Mouse (Mus musculus): ENCODE data around the gene Adcy1. TPM values are rescaled to one million over a fixed set of nuclear protein-coding genes. Genes with fewer than 3 reads are reported as not detected.

Gene Adcy1
- polyA plus RNA-seq, 1 experiment from 2014 or later = 11.1 TPM

DNA sequence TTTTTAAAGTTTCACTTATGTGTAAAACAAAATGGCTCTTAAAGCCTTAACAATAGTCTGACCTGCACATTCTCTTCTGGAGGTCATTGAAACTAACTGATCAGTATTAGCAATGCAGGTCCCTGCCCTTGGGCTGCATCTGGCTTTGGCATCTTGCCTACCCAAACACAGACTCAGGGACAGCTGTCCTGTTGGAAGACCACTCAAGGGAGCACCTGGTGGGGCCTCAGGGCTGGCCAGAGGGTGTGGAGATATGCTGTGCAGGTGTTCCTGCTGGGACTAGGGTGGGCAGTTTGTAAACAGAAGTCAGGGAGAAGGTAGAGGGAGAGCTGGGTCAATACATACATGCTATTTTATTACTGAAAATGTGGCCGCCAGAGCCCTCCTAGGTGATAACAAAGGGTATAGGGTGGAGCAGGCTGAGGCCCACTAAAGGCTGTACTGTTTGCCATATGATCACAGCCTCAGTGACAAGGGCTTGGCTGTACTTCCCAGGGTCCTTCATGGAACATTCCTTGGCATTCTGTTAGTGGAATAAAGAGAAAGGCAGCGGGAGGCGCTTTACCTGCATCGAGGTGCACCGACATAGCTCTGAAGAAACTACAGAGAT lies 73.1 kb downstream of the Adcy1 start:
- H3K4me1 ChIP-seq (replicated peaks; ENCODE audit: control insufficient read depth, insufficient read depth, low read length) = no peaks in the 10 kb centered on the region
- H3K4me2 ChIP-seq (ENCODE audit: low read length) = no peak overlapping the region
- H3K9me3 ChIP-seq (ENCODE audit: control insufficient read depth, low read length) = no peaks in the 10 kb centered on the region
- 92% methylated on average over 5 of the region's 5 CpGs for WGBS
- no peaks in the 10 kb centered on the region for H3K36me3 ChIP-seq (ENCODE audit: control insufficient read depth, insufficient read depth)
- no peak overlapping the region for H3K4me3 ChIP-seq (replicated peaks; ENCODE audit: low read length)
- H3K9ac ChIP-seq (replicated peaks; ENCODE audit: low read depth, low read length) = no peak overlapping the region
- no peaks in the 10 kb centered on the region for H3K27me3 ChIP-seq (replicated peaks; ENCODE audit: control insufficient read depth, insufficient read depth, low read length)
- no peak for ATAC-seq
- H3K27ac ChIP-seq (ENCODE audit: low read length) = no peak overlapping the region

DNA sequence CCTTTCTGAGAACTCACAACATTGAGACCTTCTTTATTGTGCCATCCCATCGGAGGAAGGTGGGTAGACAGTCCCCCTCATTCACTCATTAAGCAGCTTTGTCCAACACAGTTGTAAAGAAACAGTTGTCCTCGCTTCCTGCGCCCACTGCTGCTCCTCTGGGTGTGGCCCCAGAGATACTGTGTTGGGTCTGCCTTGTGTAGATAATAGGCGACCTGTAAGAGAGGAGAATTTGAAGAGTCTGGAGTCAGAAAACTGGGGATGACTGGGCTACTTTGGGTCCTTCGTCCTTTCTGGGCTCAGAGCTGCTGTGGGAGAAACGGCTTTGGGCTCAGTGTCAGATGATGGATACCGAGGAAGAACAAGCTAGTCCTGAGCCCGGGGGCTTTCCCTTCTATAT lies 75.1 kb downstream of the Adcy1 start:
- Histone ChIP-seq H3K4me2 (ENCODE audit: low read length) (no peak overlapping the region), H3K27me3 (replicated peaks; ENCODE audit: control insufficient read depth, insufficient read depth, low read length) (no peaks in the 10 kb centered on the region), H3K9ac (replicated peaks; ENCODE audit: low read depth, low read length) (no peak overlapping the region), H3K4me3 (replicated peaks; ENCODE audit: low read length) (no peak overlapping the region), H3K36me3 (ENCODE audit: control insufficient read depth, insufficient read depth) (no peaks in the 10 kb centered on the region), H3K27ac (ENCODE audit: low read length) (no peak overlapping the region), H3K9me3 (ENCODE audit: control insufficient read depth, low read length) (no peaks in the 10 kb centered on the region), H3K4me1 (replicated peaks; ENCODE audit: control insufficient read depth, insufficient read depth, low read length) (no peaks in the 10 kb centered on the region)
- WGBS = 92% methylated on average over 8 of the region's 8 CpGs
- ATAC-seq = no peak

DNA sequence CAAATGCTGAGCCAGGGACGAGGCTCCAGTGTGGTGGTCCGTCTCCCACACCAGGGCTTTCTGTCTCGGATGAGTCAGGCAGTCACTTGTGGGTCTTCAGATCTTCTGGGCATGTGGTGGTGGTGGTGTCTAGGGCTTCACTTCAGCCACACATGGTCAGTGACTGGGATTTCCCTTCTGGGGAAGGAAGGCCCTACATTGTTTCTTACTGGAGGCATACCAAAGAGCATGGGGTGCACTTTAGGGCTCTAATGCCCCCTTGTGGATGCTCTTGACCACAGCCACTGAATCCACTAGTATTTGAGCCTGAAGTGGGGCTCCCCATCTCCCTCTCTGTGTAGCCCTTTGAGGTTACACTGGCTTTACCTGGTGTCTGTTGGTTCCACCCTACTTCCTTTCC lies 77.2 kb downstream of the Adcy1 start:
- no peaks in the 10 kb centered on the region for H3K36me3 ChIP-seq (ENCODE audit: control insufficient read depth, insufficient read depth)
- no peak overlapping the region for H3K4me2 ChIP-seq (ENCODE audit: low read length)
- 0 out of 2 replicates have a peak, but pooled peaks have one; percentile 38 for ATAC-seq
- no peaks in the 10 kb centered on the region for H3K27me3 ChIP-seq (replicated peaks; ENCODE audit: control insufficient read depth, insufficient read depth, low read length)
- H3K9me3 ChIP-seq (ENCODE audit: control insufficient read depth, low read length) = no peaks in the 10 kb centered on the region
- 94% methylated on average over 3 of the region's 3 CpGs for WGBS
- H3K9ac ChIP-seq (replicated peaks; ENCODE audit: low read depth, low read length) = no peak overlapping the region
- no peak overlapping the region for H3K4me3 ChIP-seq (replicated peaks; ENCODE audit: low read length)
- no peaks in the 10 kb centered on the region for H3K4me1 ChIP-seq (replicated peaks; ENCODE audit: control insufficient read depth, insufficient read depth, low read length)
- H3K27ac ChIP-seq (ENCODE audit: low read length) = no peak overlapping the region

DNA sequence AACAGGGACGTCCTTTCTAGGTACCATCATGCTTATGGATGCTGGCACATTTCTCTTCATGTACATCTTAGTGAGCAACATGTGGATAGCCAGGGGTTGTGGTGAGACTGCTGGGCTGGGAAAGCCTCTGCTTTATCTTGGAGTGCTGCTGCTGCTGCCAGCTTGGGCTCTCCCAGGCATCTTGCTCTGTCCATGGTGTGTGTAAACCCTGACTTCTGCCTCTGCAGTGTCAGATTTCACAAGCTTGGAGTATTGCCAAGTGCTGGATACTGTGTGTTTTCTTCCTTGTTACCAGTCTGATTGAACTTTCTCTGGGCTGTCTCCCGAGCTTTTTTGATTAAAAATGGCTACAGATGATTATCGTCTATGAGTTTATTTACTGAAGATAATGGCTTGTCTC lies 79.4 kb downstream of the Adcy1 start:
- no peak overlapping the region for H3K4me2 ChIP-seq (ENCODE audit: low read length)
- H3K27ac ChIP-seq (ENCODE audit: low read length) = no peak overlapping the region
- H3K4me1 ChIP-seq (replicated peaks; ENCODE audit: control insufficient read depth, insufficient read depth, low read length) = no peaks in the 10 kb centered on the region
- no peak for ATAC-seq
- H3K9me3 ChIP-seq (ENCODE audit: control insufficient read depth, low read length) = no peaks in the 10 kb centered on the region
- WGBS = 51% methylated on average over 3 of the region's 3 CpGs
- no peak overlapping the region for H3K4me3 ChIP-seq (replicated peaks; ENCODE audit: low read length)
- no peaks in the 10 kb centered on the region for H3K36me3 ChIP-seq (ENCODE audit: control insufficient read depth, insufficient read depth)
- no peak overlapping the region for H3K9ac ChIP-seq (replicated peaks; ENCODE audit: low read depth, low read length)
- no peaks in the 10 kb centered on the region for H3K27me3 ChIP-seq (replicated peaks; ENCODE audit: control insufficient read depth, insufficient read depth, low read length)

DNA sequence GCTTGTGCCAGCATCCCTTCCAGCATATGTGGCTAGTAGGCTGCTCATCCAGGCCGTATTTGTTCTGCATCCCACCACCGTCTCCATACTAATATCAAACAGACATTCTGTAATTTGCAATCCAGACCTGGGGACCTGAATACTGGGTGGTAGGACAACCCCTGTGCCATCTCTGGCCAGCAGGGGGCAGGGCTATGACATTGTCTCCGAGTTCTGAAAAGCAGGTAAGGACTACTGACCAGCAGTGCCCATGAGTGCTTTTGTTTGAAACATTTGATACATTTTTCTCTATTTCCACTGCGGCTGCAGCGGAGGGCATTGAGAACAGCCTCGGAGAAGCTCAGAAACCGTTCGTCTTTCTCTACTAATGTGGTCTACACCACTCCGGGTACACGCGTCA lies 81.1 kb downstream of the Adcy1 start:
- H3K9me3 ChIP-seq (ENCODE audit: control insufficient read depth, low read length) = no peaks in the 10 kb centered on the region
- no peaks in the 10 kb centered on the region for H3K4me1 ChIP-seq (replicated peaks; ENCODE audit: control insufficient read depth, insufficient read depth, low read length)
- no peak overlapping the region for H3K9ac ChIP-seq (replicated peaks; ENCODE audit: low read depth, low read length)
- no peak overlapping the region for H3K4me3 ChIP-seq (replicated peaks; ENCODE audit: low read length)
- no peaks in the 10 kb centered on the region for H3K27me3 ChIP-seq (replicated peaks; ENCODE audit: control insufficient read depth, insufficient read depth, low read length)
- no peaks in the 10 kb centered on the region for H3K36me3 ChIP-seq (ENCODE audit: control insufficient read depth, insufficient read depth)
- no peak overlapping the region for H3K27ac ChIP-seq (ENCODE audit: low read length)
- 85% methylated on average over 11 of the region's 11 CpGs for WGBS
- ATAC-seq = no peak
- no peak overlapping the region for H3K4me2 ChIP-seq (ENCODE audit: low read length)

DNA sequence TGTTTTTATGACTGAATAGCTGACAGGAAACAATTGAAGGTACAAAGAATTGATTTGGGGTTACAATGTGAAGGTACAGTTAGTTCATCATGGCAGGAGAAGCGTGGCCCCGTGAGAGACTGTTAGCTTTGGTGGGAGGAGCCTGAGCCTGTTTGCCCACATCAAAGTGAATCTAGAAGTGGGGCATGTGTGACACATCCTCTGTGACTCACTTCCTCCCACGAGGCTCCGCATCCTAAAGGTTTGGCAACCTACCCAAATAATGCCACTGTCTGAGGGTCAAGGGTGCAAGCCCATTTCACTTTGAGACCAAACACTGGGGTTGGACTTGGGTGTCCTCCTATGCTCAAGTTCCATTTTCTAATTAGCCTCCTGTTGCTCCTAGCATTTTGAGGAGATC lies 81.9 kb downstream of the Adcy1 start:
- 82% methylated on average over 4 of the region's 4 CpGs for WGBS
- no peak overlapping the region for H3K4me3 ChIP-seq (replicated peaks; ENCODE audit: low read length)
- H3K27ac ChIP-seq (ENCODE audit: low read length) = no peak overlapping the region
- H3K36me3 ChIP-seq (ENCODE audit: control insufficient read depth, insufficient read depth) = no peaks in the 10 kb centered on the region
- no peaks in the 10 kb centered on the region for H3K4me1 ChIP-seq (replicated peaks; ENCODE audit: control insufficient read depth, insufficient read depth, low read length)
- H3K4me2 ChIP-seq (ENCODE audit: low read length) = no peak overlapping the region
- no peak overlapping the region for H3K9ac ChIP-seq (replicated peaks; ENCODE audit: low read depth, low read length)
- ATAC-seq = no peak
- no peaks in the 10 kb centered on the region for H3K9me3 ChIP-seq (ENCODE audit: control insufficient read depth, low read length)
- no peaks in the 10 kb centered on the region for H3K27me3 ChIP-seq (replicated peaks; ENCODE audit: control insufficient read depth, insufficient read depth, low read length)

DNA sequence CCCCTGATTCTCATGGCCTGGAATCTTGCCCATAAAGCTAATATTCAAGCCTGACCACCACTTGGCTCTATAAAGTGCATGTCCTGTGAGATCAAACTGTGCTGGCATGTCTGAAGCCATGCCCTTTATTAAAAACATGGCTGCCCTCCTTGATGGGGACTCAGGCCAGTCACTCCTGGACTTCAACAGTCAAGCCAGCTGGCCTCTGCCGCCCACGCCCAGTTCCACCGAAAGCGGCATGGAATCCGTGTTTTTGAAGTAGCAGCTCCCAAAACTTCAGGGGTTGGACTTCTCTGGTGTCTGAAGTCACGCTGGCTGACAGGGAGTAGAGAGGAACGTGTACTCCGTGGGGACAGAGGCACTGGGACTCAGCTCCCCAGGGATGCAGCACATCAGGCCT lies 84.2 kb downstream of the Adcy1 start:
- Histone ChIP-seq H3K4me1 (replicated peaks; ENCODE audit: control insufficient read depth, insufficient read depth, low read length) (no peaks in the 10 kb centered on the region), H3K4me3 (replicated peaks; ENCODE audit: low read length) (no peak overlapping the region), H3K27me3 (replicated peaks; ENCODE audit: control insufficient read depth, insufficient read depth, low read length) (no peaks in the 10 kb centered on the region), H3K4me2 (ENCODE audit: low read length) (no peak overlapping the region), H3K9ac (replicated peaks; ENCODE audit: low read depth, low read length) (no peak overlapping the region), H3K9me3 (ENCODE audit: control insufficient read depth, low read length) (no peaks in the 10 kb centered on the region), H3K27ac (ENCODE audit: low read length) (no peak overlapping the region), H3K36me3 (ENCODE audit: control insufficient read depth, insufficient read depth) (no peaks in the 10 kb centered on the region)
- ATAC-seq = no peak
- WGBS = 93% methylated on average over 8 of the region's 8 CpGs

DNA sequence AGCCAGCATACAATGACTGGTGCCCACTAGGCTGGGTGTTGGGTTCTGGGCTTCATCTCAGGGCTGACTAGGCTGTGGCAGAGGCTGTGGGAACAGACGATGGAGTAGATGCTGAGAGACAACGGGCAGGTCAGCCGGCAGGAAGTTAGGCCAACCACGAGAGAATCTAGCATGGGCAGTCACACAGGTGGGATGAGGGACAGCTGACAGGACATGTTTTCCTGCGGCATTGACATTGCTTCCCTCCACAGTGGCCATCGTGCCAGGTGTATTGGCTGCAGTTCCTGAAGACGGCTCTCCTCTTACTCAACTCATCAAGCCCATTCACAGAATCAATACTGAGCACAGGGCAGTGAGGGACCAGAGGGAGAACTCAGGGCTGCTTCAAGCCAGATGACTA lies 84.7 kb downstream of the Adcy1 start:
- H3K4me2 ChIP-seq (ENCODE audit: low read length) = no peak overlapping the region
- H3K27me3 ChIP-seq (replicated peaks; ENCODE audit: control insufficient read depth, insufficient read depth, low read length) = no peaks in the 10 kb centered on the region
- H3K36me3 ChIP-seq (ENCODE audit: control insufficient read depth, insufficient read depth) = no peaks in the 10 kb centered on the region
- H3K4me1 ChIP-seq (replicated peaks; ENCODE audit: control insufficient read depth, insufficient read depth, low read length) = no peaks in the 10 kb centered on the region
- no peak for ATAC-seq
- 92% methylated on average over 7 of the region's 7 CpGs for WGBS
- H3K9ac ChIP-seq (replicated peaks; ENCODE audit: low read depth, low read length) = no peak overlapping the region
- no peak overlapping the region for H3K27ac ChIP-seq (ENCODE audit: low read length)
- H3K9me3 ChIP-seq (ENCODE audit: control insufficient read depth, low read length) = no peaks in the 10 kb centered on the region
- no peak overlapping the region for H3K4me3 ChIP-seq (replicated peaks; ENCODE audit: low read length)

DNA sequence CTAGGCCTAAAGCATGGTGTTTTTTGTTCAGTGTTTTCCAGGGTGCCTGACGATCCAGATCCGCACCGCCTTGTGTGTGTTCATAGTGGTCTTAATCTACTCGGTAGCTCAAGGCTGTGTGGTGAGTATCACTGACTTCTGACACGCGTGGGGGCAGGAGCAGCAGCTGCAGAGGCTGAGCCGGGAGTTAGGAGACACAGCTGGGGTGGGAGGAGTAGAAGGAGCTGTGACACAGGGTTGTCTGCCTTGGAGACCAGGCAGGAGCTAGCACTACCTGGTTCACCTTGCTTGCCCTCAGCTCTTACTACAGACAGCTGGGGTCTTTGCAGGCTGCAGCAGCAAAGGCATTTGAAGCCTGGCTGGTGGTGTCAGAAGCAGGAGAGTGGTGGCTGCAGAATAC lies 86.2 kb downstream of the Adcy1 start:
- Histone ChIP-seq H3K36me3 (ENCODE audit: control insufficient read depth, insufficient read depth) (no peaks in the 10 kb centered on the region), H3K9me3 (ENCODE audit: control insufficient read depth, low read length) (no peaks in the 10 kb centered on the region), H3K27me3 (replicated peaks; ENCODE audit: control insufficient read depth, insufficient read depth, low read length) (no peaks in the 10 kb centered on the region), H3K27ac (ENCODE audit: low read length) (no peak overlapping the region), H3K4me2 (ENCODE audit: low read length) (no peak overlapping the region), H3K4me3 (replicated peaks; ENCODE audit: low read length) (no peak overlapping the region), H3K4me1 (replicated peaks; ENCODE audit: control insufficient read depth, insufficient read depth, low read length) (no peaks in the 10 kb centered on the region), H3K9ac (replicated peaks; ENCODE audit: low read depth, low read length) (no peak overlapping the region)
- no peak for ATAC-seq
- 91% methylated on average over 7 of the region's 7 CpGs for WGBS

DNA sequence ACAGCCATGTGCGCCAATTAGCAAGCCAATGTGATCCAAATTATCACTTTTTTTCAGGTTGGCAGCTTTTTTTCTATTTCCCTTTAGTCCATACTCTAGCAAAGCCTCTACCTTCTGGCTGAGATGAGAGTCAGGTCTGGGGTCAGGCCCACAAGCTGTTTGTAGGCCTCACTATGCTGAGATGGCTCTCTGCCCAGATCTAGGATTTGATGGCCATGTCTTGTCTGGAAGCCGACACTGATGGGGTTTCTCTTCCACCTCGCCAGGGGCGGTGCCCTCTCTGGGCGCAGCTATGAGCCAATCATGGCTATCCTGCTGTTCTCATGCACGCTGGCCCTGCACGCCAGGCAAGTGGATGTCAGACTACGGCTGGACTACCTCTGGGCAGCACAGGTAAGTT lies 87.2 kb downstream of the Adcy1 start:
- Histone ChIP-seq H3K27me3 (replicated peaks; ENCODE audit: control insufficient read depth, insufficient read depth, low read length) (no peaks in the 10 kb centered on the region), H3K27ac (ENCODE audit: low read length) (no peak overlapping the region), H3K36me3 (ENCODE audit: control insufficient read depth, insufficient read depth) (no peaks in the 10 kb centered on the region), H3K9me3 (ENCODE audit: control insufficient read depth, low read length) (no peaks in the 10 kb centered on the region), H3K4me1 (replicated peaks; ENCODE audit: control insufficient read depth, insufficient read depth, low read length) (no peaks in the 10 kb centered on the region), H3K9ac (replicated peaks; ENCODE audit: low read depth, low read length) (no peak overlapping the region), H3K4me2 (ENCODE audit: low read length) (no peak overlapping the region), H3K4me3 (replicated peaks; ENCODE audit: low read length) (no peak overlapping the region)
- WGBS = 83% methylated on average over 8 of the region's 8 CpGs
- ATAC-seq = 0 out of 2 replicates have a peak, but pooled peaks have one; percentile 36

All from forebrain, embryonic 16.5 days (tissue).